Mouse (Mus musculus) kidney, postnatal 25 days (tissue): ENCODE results near the gene Cgrrf1.

Experiments used
- DNase-seq, 2 experiments: peaks; one replicate each; pipeline ENCODE4 v3.0.0; 2021; ENCODE audit warnings: mixed read lengths in 2 of 2

Cgrrf1 gene

GRCm38 (mm10) chr14:46823996-46824395, 7.9 kb upstream of the Cgrrf1 start:
- DNase-seq = peak in 1 of 2 experiments; percentile 14

DNA sequence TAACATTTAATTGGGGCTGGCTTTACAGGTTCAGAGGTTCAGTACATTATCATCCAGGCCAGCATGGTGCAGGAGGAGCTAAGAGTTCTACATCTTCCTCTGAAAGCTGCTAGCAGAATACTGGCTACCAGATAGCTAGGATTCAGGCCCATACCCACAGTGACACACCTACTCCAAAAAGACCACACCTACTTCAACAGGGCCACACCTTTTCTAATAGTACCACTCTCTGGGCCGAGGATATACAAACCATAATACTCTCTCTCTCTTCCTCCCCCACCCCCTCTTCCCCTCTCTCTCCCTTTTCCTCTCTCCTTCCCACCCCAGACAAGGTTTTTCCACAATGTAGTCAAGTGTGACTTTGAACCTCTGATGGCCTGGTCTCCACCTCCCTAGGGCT, 4.5 kb upstream of the Cgrrf1 start:
- no peak for DNase-seq

- DNase-seq = no peak
These were observed 630 bp upstream of the Cgrrf1 start for GRCm38 (mm10) chr14:46831295-46831694.

GRCm38 (mm10) chr14:46832354-46833272, 688 bp downstream of the Cgrrf1 start:
- peak; percentile 45 to 73 for DNase-seq

DNA sequence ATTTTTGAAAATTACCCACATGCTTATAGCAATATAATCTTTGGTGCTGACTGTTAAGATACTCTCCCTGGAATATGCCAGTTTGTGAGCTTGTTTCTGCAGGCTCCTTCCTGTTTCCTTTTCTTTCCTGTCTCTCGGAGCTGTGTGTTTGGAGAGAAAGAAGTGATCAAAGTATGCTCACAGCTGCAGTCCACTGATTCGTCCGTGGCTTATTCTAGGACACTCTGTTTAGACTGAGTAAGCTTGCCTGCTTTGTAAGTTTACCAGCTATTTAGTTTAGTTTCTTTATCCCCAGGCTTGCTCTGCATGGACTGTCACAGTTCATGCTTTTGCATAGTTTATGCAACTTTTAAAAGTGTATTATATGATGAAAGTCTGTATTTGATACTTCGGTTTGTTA, 7.4 kb downstream of the Cgrrf1 start:
- DNase-seq = no peak

GRCm38 (mm10) chr14:46845706-46846105, 13.8 kb downstream of the Cgrrf1 start:
- no peak for DNase-seq

GRCm38 (mm10) chr14:46848063-46848590, 16.2 kb downstream of the Cgrrf1 start:
- DNase-seq = no peak

GRCm38 (mm10) chr14:46848736-46849135, 16.8 kb downstream of the Cgrrf1 start:
- DNase-seq = no peak

DNA sequence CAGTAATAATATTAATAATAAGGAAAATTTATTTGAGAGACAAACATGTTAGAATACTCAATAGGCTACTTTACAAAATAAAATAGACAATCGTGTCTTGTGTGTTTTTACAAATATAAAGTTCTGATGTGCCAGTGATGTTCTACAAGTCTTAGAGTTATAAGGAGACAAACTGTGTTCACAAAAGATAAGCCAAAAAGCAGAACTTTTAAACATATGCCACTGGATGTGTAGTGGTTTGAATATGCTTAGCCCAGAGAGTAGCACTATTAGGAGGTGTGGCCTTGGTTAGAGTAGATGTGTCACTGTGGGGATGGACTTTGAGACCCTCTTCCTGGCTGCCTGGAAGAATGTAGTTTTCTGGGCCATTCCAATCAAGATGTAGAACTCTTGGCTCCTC, 17.8 kb downstream of the Cgrrf1 start:
- DNase-seq = no peak

- DNase-seq = no peak
These were observed 21.8 kb downstream of the Cgrrf1 start for GRCm38 (mm10) chr14:46853677-46854076.

- no peak for DNase-seq
These were observed 31.0 kb downstream of the Cgrrf1 start for GRCm38 (mm10) chr14:46862922-46863321.

DNA sequence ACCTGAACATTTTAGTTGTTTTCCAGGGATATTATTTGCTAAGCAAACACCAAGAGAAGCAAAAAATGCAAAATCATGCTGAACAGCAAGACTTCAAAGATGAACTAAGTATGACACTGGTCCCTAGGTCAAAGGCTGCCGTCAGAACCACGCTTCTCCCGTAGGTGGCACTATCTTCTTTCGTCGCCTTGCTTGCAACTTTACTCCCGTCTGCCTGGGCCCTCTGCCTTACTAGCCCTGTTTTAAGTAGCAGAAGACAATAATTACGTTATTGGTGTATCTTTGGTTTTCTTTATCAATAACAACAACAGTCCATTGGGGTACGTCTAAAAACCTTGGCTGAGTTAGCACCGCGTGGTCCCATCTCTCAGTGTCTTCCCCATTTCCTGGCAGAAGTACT, 49.0 kb downstream of the Cgrrf1 start:
- DNase-seq = peak; percentile 70 to 80

DNA sequence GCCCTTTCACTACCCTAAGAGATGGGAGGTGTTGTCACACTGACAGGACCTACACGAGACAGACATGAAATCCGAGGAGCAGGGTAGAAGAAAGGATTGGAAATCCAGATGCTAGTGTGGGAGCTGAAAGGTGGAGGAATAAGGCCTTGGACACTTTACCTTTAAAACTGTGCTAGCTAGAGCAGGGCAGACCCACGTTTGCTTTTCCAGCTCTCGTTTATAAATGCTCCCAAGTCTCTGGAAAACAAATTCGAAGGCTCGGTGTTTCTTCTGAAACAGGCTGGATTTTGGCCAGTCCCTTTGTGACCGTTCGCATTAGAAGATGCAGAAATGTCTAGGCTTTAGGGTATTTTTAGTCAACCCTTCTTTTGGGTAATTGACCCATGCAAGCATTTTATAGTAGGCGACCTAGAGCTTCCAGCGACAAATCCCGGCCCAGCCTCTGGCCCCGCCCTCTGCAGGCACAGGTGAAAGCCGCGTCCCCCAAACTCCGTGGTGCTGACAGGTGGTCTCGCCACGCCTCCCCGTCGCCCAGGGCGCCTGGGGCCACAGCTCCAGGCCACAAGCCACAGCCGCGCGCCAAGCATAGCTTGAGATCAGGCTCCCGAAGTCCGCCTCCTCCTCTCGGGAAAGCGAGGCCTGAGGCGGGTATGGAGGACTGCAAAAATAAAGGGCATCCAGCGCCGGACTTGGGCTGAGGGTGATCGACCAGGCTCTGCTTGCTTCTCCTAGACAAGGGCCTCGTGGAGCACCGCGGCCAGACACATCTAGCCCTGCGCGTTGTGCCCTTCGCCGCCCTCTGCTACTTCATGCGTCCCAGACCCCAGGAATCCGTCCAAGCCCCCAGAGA, 49.9 kb downstream of the Cgrrf1 start:
- peak in 1 of 2 experiments; percentile 39 for DNase-seq

DNA sequence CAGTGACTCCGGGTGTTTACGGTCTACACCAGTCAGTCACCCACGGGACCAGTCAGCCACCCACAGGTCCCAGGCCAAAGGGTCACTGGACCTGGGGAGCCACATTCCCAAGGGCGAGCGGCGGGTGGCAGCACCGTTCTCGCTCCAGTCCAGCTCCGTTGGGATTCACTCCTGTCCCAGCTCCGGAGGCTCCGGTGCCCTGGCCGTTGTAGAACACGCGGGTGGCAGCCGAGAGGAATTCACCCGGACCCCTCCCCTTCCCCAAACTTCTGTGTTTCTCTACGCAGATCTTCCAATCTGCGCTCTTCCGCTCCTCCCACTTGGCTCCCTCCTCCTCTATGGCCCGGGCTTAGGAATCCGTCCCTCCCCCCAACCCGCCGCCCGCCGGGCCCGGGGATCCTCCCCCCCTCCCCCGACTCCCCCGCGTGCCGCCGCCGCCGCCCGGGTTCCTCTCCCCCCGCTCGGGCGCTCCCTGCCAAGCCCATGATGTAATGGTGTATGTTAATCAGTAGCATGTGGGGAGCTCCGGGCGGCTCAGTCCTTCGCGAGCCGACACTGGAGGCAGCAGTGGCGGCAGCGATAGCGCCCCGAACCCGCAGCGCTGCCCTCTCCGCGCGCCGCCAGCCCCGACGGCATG, 50.6 kb downstream of the Cgrrf1 start, which contains the start of gene Samd4:
Gene Samd4, plus strand, starts transcription at position 424 of the 637 bp plus-strand sequence.
- peak; percentile 87 to 93 for DNase-seq

DNA sequence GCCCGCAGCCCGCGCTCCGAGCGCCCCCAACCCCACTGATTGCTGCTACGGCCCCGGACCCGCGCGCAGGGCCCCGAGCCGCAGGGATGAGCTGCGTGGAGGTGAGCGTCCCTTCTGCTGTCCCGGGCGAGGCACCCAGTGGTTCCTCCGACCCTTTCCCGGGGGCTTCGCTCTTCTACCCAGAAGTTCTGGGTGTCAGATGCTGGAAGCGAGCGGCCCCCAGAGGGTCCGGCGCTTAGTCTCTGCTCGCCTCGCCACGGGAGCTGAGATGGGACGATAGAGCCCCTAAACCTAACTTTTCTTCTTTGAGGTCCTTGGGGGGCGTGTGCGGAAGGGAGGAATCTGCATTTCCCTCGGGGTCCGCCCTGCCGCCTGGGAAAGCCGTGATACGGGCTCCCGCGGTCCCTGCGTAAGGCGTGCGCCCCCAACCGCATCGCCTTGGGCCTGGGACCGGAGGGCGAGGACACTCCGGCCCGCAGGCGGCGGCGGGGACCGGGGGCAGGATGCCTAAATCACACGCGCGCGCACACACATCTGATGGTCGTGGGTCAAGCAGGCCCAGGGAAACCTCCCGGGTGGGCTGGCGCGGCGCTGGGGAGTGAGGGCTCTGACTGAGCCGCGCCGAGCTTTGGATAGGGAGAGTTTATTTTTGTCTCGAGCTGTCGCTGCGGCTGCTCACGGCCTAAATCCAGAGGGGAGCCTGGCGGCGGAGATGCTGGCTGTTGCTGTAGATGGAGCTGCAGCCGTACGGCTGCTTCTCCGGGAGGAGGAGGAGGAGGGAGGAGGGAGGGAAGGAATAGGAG, 51.3 kb downstream of the Cgrrf1 start:
- peak; percentile 51 to 65 for DNase-seq

- peak; percentile 20 to 60 for DNase-seq
These were observed 52.0 kb downstream of the Cgrrf1 start for GRCm38 (mm10) chr14:46883871-46884441.

GRCm38 (mm10) chr14:46884701-46885428, 52.9 kb downstream of the Cgrrf1 start:
- peak; percentile 57 to 71 for DNase-seq

DNA sequence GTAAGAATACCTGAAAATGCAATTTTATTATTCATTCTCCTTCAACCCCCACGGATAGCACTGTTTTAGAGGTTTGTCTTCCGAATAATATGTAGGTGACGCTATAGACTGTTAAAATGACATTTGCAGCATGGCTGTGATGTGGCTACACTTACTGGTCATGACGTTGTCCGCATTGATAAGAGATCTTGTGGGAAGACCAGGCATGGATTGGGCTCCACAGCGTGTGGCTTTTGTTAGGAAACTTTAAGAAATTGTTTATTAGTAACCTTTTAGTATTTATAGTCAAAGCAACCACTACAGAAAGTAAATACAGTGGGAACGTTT, 53.5 kb downstream of the Cgrrf1 start:
- no peak for DNase-seq

- DNase-seq = peak; percentile 9 to 46
These were observed 54.0 kb downstream of the Cgrrf1 start for GRCm38 (mm10) chr14:46885891-46886301.

DNA sequence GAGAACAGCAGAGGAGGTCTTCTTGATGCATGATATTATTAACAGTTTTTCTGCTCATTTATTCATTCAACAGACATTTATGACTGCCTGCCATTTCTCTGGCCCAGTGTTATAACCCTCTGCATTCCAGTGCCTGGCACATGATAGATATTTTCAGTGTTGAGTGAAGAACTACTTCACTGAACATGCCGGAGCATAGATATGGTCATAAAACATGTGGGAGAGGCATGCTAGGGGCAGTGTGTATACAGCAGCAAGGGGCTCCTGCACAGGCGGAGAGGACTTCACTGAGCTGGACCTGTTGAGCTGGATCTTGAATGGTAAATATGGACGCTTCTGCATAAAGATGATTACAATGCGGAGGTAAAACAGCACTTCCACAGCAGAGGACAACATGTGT, 57.2 kb downstream of the Cgrrf1 start:
- DNase-seq = no peak

GRCm38 (mm10) chr14:46893961-46894360, 62.0 kb downstream of the Cgrrf1 start:
- DNase-seq = no peak
